Mouse (Mus musculus): ENCODE results near the gene Dpf2.

DNA sequence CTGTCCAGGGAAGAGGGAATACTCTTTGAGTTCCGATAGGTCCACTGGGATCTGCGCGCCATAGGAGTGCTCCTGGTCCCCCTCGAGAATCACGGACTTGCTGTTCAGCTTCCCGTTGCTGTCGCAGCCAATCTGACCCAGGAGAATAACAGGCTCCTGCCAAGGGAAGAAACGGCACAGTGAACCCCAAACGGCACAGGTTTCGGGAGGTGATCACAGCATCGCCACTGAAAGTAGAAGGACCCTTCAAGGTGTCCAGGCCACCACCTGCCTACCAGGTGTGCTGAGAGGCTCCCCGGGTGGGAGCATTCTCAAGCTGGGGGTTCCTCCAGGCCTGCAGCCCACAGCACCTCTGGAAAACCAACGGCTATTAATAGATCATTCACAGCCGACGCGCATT lies 38.8 kb upstream of the Dpf2 start:
- TF ChIP-seq CTCF (IDR thresholded peaks at IDR 0.05; ENCODE audit: borderline replicate concordance, insufficient read depth, low read length) (no peak), POLR2A (IDR thresholded peaks at IDR 0.05; ENCODE audit: low read depth, low read length) (no peak)

All from embryonic fibroblast, embryonic 13.5 days (primary cell).